Mouse (Mus musculus) CD8-positive naive resting alpha-beta T cell, adult 2 months (primary cell): ENCODE measurements around the gene Asah2.
A peak's percentile ranks its signal among the peaks of the same experiment; 100 is the strongest.

ENCODE experiments used
- DNase-seq, 2 experiments: peaks; one replicate each; pipeline ENCODE4 v3.0.0; 2022; ENCODE audit warnings: low read depth in 2 of 2, low spot score in 2 of 2

Gene Asah2

GRCm38 (mm10) chr19:31991057-31991456 lies 117.0 kb downstream of the Asah2 start:
- no peak for DNase-seq

DNA sequence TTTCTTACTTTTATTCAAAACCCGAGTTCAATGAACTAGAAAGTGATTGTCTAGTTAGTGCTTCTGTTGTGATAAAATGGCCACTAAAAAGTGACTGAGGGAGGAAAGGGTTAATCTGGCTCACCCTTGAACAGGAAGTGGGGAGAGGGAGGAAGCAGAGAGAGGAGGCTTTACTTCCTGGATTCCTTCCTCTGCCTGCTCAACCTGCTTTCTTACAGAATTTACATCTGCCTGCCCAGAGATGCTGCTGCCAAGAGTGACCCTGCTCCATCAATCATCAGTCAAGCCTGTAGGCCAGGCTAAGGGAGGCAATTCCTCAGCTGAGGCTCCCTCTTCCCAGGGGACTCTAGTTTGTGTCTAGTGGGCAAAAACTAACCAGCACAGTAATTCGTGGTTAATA lies 132.1 kb downstream of the Asah2 start:
- DNase-seq = peak in 1 of 2 experiments; percentile 8

DNA sequence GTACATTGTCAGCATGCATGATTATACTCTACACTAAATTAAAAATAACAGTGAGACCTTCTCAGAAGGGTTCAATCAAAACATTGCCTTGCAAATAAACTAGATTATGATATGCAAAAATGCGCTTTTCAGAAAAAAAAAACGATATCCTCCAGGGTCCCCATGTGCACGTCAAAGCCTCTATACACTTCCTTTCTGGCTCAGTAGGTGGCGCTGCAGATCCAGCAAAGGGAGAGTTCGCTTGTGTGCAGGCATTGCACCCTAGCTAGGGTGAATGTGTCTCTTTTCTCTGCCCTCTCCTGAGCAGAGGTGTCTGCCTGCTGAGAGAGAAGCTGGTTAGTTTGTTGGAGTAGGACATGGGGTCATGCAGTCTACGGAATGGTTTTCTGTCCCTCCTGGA lies 136.0 kb downstream of the Asah2 start:
- peak; percentile 79 to 84 for DNase-seq

- no peak for DNase-seq
Measured at GRCm38 (mm10) chr19:31971405-31971804, 136.6 kb downstream of the Asah2 start.

DNA sequence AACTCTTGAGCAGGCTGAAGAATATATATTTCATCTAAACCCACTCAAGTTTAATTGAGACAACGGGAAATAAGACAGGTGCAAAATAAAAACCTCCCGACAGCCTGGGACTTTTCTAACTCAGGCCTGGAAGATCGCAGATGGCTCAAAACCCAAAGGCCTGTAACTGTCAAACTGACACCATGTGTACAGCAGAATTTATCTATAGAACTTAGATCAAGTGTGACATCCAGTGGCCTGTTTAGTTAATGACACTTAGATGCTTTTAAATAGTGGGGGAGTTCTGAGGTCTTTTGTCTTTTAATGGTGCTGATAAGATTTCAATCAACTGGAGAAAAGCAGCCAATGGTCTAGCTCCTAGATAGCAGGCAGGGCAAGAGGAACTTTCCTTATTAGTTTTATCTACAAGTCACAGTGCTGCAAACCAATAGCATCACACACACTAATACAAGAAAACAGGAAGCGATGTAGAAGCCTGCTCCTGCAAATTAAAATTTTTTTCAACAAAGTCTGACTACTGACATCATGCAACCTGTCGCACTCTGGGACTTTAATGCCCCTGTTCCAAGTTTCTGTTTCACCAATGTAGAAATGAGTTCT lies 140.0 kb downstream of the Asah2 start:
- no peak for DNase-seq

- no peak for DNase-seq
Measured at GRCm38 (mm10) chr19:31963147-31963546, 144.9 kb downstream of the Asah2 start.

GRCm38 (mm10) chr19:31960434-31960833 lies 147.6 kb downstream of the Asah2 start:
- DNase-seq = no peak

- DNase-seq = no peak
Measured at GRCm38 (mm10) chr19:31956359-31956758, 151.7 kb downstream of the Asah2 start.

- no peak for DNase-seq
Measured at GRCm38 (mm10) chr19:31954696-31955095, 153.3 kb downstream of the Asah2 start.

DNA sequence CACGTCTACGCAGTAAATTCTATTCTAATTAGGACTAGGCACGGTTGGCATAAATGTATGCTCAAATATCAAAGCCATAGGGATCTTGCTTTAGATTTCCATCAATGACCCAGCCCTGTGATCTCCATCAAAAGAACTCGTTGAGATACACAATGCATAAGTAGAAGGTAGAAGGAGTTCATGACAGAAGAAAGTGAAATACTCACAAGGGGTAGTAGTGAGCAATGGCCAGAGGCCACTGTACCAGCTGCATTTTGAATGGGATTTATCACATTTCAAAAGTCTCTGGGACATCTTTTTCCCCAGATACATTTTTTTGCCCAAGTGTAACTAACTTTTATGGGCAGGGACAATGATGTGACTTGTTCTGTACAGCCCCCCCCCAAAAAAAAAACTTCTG lies 153.7 kb downstream of the Asah2 start:
- no peak for DNase-seq

- no peak for DNase-seq
Measured at GRCm38 (mm10) chr19:31953799-31954198, 154.2 kb downstream of the Asah2 start.

DNA sequence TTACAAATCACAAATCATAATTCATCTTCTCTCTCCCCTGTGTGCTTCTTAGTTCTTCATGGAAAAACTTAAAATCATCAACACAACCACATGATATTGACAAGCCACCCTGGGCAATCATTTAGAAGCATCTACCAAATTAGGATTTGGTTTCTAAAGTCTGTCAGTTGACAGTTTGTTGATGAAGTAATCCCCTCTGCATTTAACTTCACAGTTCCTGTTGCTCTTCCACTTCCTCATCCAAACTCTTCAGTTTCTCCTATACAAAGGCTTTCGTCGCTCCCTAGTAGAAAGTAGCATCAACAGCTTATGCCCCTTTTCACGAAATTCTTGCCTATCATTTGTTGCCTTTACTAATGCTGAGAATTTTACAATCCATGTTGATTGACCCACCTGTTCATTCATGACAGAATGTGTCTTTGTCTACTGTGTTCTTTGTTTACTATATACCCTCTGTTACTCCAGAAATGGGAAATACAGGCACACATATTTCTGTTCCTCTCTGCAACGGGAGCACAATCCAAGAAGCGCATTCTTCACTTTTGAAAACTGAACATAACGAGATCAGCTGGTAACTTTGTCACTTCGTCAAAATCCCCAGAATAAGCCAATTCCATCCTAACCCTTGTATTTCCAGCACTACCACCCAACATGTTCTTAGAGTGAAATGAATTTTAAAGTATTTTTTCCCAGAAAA lies 157.1 kb downstream of the Asah2 start:
- DNase-seq = no peak
